Mouse (Mus musculus) intestine, embryonic 14.5 days (tissue): Measurements from ENCODE around the gene Pmf1. TPM values are rescaled to one million over a fixed set of nuclear protein-coding genes. Genes with fewer than 3 reads are reported as not detected.

Experiments
- ATAC-seq: fragments of 200-750 bp; cut with Nextera tagmentation; replicated peaks from 2 replicates; pipeline ENCODE4 v1.8.0; 2017; ENCODE audit warnings: low read depth, moderate number of reproducible peaks, moderate TSS enrichment, moderate library complexity; ENCODE audit not compliant: low FRiP score, low TSS enrichment
- DNase-seq: peaks from one replicate; pipeline ENCODE4 v3.0.0-alpha.2; 2018; ENCODE audit warnings: low spot score
- H3K27ac ChIP-seq: fragments of 300-500 bp; sonication (generic); 2 replicates; pipeline ENCODE4 v1.5.1; 2014; ENCODE audit warnings: low read depth, mild to moderate bottlenecking, control low read depth
- H3K27me3 ChIP-seq: fragments of 300-500 bp; sonication (generic); replicated peaks from 2 replicates; pipeline ENCODE4 v1.6.1; 2014; ENCODE audit warnings: low read length, control low read depth; ENCODE audit not compliant: control insufficient read depth, insufficient read depth
- H3K36me3 ChIP-seq: fragments of 300-500 bp; sonication (generic); 2 replicates; pipeline ENCODE4 v1.6.1; 2014; ENCODE audit warnings: low read length, control low read depth; ENCODE audit not compliant: control insufficient read depth, insufficient read depth
- H3K4me1 ChIP-seq: fragments of 300-500 bp; sonication (generic); replicated peaks from 2 replicates; pipeline ENCODE4 v1.6.1; 2014; ENCODE audit warnings: low read length, control low read depth, mixed read lengths; ENCODE audit not compliant: control insufficient read depth, insufficient read depth
- H3K4me2 ChIP-seq: fragments of 300-500 bp; sonication (generic); 2 replicates; pipeline ENCODE4 v1.6.1; 2014; ENCODE audit warnings: low read length
- H3K4me3 ChIP-seq: fragments of 300-500 bp; sonication (generic); 2 replicates; pipeline ENCODE4 v1.5.1; 2014; ENCODE audit warnings: low read depth, low read length, control low read depth, mixed read lengths
- H3K9ac ChIP-seq: fragments of 300-500 bp; sonication (generic); 2 replicates; pipeline ENCODE4 v1.6.1; 2014; ENCODE audit warnings: mild to moderate bottlenecking, low read length
- H3K9me3 ChIP-seq: fragments of 300-500 bp; sonication (generic); 2 replicates; pipeline ENCODE4 v1.6.1; 2016; ENCODE audit warnings: low read length, control low read depth; ENCODE audit not compliant: control insufficient read depth
- WGBS: fragments of 180-500 bp; shearing (Covaris S2); extraction: QIAGEN DNeasy Blood & Tissue Kit; methylation state at CpG from one replicate; pipeline ENCODE4 v1.1.7; 2014; 5-methylcytosine and 5-hydroxymethylcytosine counted together
- polyA plus RNA-seq: library from polyadenylated mRNA; unstranded; fragments of >200 nt; fragmentation: Nextera tagmentation; extraction: Ambion mirVana; gene quantifications from 2 replicates; pipeline ENCODE4 v1.2.1, GENCODE M21; 2014

The Pmf1 gene
- polyA plus RNA-seq, 1 experiment from 2014 or later = 150 TPM

- peaks cover 17% of the 10 kb centered on the region for H3K4me1 ChIP-seq
- ATAC-seq (no peak), DNase-seq (no peak)
- H3K9me3 ChIP-seq = no peaks in the 10 kb centered on the region
- no peak overlapping the region for H3K4me2 ChIP-seq
- no peak overlapping the region for H3K27ac ChIP-seq
- H3K27me3 ChIP-seq = no peaks in the 10 kb centered on the region
- H3K36me3 ChIP-seq = peaks cover 57% of the 10 kb centered on the region
- 86% methylated on average over 11 of the region's 11 CpGs for WGBS
- no peak overlapping the region for H3K9ac ChIP-seq
- no peak overlapping the region for H3K4me3 ChIP-seq
Observed at GRCm38 (mm10) chr3:88412636-88413035, 2.5 kb upstream of the Pmf1 start.

DNA sequence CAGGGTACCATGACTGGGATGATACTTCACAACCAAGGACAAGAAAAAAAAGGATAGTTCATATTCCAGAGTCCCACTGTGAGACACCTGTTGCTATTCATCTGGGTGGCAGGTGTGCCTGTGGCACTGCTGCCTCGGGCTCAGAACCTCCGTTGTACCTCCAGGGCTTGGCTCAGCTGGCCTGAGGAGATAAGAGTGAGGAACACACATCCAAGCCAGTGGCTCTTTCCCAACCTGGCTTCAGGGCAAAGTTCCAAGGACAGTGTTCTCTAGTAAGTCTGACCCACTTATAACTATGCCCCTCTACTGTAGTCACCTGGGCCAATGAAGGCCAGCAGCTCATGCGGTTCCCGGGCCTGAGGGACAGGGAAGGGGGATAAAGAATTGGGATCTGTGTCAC, 1.6 kb upstream of the Pmf1 start:
- Histone ChIP-seq H3K4me3 (no peak overlapping the region), H3K27ac (no peak overlapping the region), H3K4me1 (peaks cover 22% of the 10 kb centered on the region), H3K4me2 (no peak overlapping the region), H3K9ac (no peak overlapping the region), H3K27me3 (no peaks in the 10 kb centered on the region), H3K36me3 (peaks cover 49% of the 10 kb centered on the region), H3K9me3 (no peaks in the 10 kb centered on the region)
- ATAC-seq (no peak), DNase-seq (no peak)
- WGBS = 91% methylated on average over 4 of the region's 4 CpGs

DNA sequence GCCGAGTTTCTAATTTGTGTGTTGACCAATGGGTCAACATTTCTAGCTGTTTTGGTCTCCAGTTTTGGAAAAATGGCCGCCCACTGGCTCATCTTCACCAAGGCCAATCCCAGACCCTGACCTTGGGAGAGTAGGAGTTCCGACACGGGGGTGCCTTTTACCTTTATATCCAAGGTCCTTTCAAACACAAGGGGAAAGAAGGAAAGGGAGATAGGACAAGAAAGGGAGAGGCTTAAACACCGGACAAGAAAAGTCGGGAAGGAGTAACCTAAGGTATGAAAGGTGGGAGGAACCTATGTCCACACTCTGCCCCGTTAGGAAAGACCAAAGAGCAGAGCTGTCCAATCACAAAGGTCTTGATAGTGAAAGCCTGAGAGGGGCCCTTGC, 507 bp upstream of the Pmf1 start:
- ATAC-seq (no peak), DNase-seq (no peak)
- Histone ChIP-seq H3K36me3 (peaks cover 39% of the 10 kb centered on the region), H3K27ac (peak overlapping the region; percentile 94), H3K9me3 (no peaks in the 10 kb centered on the region), H3K27me3 (no peaks in the 10 kb centered on the region), H3K4me3 (peak overlapping the region; percentile 76), H3K9ac (peak overlapping the region; percentile 89), H3K4me2 (peak overlapping the region; percentile 66), H3K4me1 (peaks cover 22% of the 10 kb centered on the region)
- WGBS = 10% methylated on average over 7 of the region's 7 CpGs

DNA sequence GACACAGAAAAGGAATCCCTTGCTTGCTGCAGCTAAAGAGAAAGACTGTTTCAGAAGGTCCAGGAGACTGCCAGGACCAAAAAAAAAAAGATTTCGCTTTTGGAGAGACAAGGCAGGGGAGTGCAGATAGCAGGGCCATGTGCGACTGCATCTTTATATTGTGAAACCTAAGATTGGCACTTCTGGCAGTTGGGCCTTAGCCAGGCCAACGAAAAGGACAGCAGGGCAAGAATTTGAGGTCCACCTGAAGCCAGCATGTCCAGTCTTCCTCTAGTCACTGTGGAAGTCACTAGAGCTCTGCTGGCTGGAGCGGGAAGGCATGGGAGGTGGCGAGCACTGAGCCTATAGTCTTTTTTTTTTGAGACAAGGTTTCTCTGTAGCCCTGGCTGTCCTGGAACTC, 1.2 kb downstream of the Pmf1 start:
- H3K27me3 ChIP-seq = no peaks in the 10 kb centered on the region
- H3K4me1 ChIP-seq = peaks cover 22% of the 10 kb centered on the region
- H3K9me3 ChIP-seq = no peaks in the 10 kb centered on the region
- no peak overlapping the region for H3K27ac ChIP-seq
- WGBS = 61% methylated on average over 5 of the region's 5 CpGs
- ATAC-seq (no peak), DNase-seq (no peak)
- H3K36me3 ChIP-seq = peaks cover 29% of the 10 kb centered on the region
- H3K4me2 ChIP-seq = peak overlapping the region; percentile 66
- peak overlapping the region; percentile 76 for H3K4me3 ChIP-seq
- peak overlapping the region; percentile 89 for H3K9ac ChIP-seq

- Histone ChIP-seq H3K4me1 (peaks cover 22% of the 10 kb centered on the region), H3K9me3 (no peaks in the 10 kb centered on the region), H3K27me3 (no peaks in the 10 kb centered on the region), H3K36me3 (peaks cover 25% of the 10 kb centered on the region), H3K4me2 (no peak overlapping the region), H3K9ac (no peak overlapping the region), H3K4me3 (no peak overlapping the region), H3K27ac (no peak overlapping the region)
- DNase-seq (no peak), ATAC-seq (no peak)
- WGBS = 53% methylated on average over 7 of the region's 7 CpGs
Observed at GRCm38 (mm10) chr3:88407529-88407928, 2.6 kb downstream of the Pmf1 start.

DNA sequence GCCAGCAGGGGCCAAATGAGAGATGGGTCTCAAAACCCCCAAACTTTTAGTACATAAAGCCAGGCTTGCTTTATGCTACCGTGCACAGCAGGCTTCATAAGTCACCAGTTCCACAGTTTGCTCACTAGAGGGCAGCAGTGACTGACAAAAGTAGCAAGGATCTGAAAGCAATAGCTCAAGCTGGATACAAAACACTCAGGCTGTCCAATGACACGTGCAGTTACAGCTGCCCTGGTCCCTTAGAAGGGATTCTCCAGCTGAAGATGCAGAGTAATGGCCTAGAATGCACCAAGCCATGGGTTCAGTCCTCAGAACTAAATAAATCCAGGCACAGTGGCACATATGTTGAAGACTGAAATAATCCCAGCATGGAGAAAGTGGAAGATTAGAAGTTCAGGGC, 3.0 kb downstream of the Pmf1 start:
- Histone ChIP-seq H3K9ac (no peak overlapping the region), H3K4me1 (peaks cover 22% of the 10 kb centered on the region), H3K27ac (no peak overlapping the region), H3K4me2 (no peak overlapping the region), H3K27me3 (no peaks in the 10 kb centered on the region), H3K4me3 (no peak overlapping the region), H3K36me3 (peaks cover 21% of the 10 kb centered on the region), H3K9me3 (no peaks in the 10 kb centered on the region)
- DNase-seq (peak; percentile 74), ATAC-seq (no peak)
- WGBS = 0% methylated on average over 2 of the region's 2 CpGs

DNA sequence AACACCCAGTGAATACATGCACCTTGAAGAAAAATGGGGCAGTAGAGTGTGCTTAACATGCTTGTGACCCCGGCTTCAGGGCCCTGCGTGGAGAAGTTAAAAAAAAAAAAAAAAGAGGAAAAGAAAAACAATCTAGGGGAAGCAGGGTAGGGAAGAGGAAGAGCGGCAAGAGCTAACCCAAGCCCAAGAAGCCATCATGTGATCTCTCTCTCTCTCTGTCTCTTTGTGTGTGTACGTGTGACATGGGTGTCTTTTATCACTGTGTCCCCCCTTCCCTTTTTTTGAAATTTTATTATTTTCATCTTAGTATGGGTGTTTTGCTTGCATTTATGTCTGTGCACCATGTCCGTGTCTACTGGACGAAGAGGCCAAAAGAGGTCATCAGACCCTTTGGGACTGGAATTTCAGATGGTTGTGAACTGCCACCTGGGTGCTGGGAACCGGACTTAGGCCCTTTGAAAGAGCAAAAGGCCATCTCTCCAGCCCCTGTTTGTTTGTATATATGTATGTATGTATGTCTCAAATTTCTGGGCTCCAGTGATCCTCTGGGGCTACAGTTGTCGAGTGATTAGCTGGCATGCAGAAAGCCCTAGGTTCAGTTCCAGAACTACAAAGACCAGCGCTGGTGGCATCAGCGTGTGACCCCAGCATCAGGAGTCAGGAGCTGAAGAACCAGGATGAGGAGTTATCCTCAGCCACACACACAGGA, 6.5 kb downstream of the Pmf1 start:
- ATAC-seq = no peak

GRCm38 (mm10) chr3:88398666-88399065, 11.5 kb downstream of the Pmf1 start:
- Histone ChIP-seq H3K27me3 (no peaks in the 10 kb centered on the region), H3K27ac (no peak overlapping the region), H3K36me3 (peaks cover 40% of the 10 kb centered on the region), H3K9me3 (no peaks in the 10 kb centered on the region), H3K4me3 (no peak overlapping the region), H3K4me2 (no peak overlapping the region), H3K9ac (no peak overlapping the region), H3K4me1 (no peaks in the 10 kb centered on the region)
- DNase-seq (no peak), ATAC-seq (no peak)
- 77% methylated on average over 2 of the region's 2 CpGs for WGBS

More for the DNA sequence above, 6.5 kb downstream of the Pmf1 start:
- Histone ChIP-seq H3K27me3 (no peaks in the 10 kb centered on the region), H3K27ac (no peak overlapping the region), H3K9ac (no peak overlapping the region), H3K36me3 (peaks cover 22% of the 10 kb centered on the region), H3K9me3 (no peaks in the 10 kb centered on the region), H3K4me3 (no peak overlapping the region), H3K4me2 (no peak overlapping the region), H3K4me1 (peaks cover 10% of the 10 kb centered on the region)
- DNase-seq = no peak
- WGBS = 95% methylated on average over 10 of the region's 10 CpGs

- H3K4me1 ChIP-seq = no peaks in the 10 kb centered on the region
- no peak overlapping the region for H3K9ac ChIP-seq
- no peaks in the 10 kb centered on the region for H3K27me3 ChIP-seq
- H3K4me2 ChIP-seq = no peak overlapping the region
- H3K36me3 ChIP-seq = peaks cover 30% of the 10 kb centered on the region
- no peak overlapping the region for H3K4me3 ChIP-seq
- no peak overlapping the region for H3K27ac ChIP-seq
- WGBS = 93% methylated on average over 8 of the region's 8 CpGs
- no peak for DNase-seq
- no peak for ATAC-seq
- no peaks in the 10 kb centered on the region for H3K9me3 ChIP-seq
Observed at GRCm38 (mm10) chr3:88395742-88396141, 14.4 kb downstream of the Pmf1 start.
